In the genomic region with DNA sequence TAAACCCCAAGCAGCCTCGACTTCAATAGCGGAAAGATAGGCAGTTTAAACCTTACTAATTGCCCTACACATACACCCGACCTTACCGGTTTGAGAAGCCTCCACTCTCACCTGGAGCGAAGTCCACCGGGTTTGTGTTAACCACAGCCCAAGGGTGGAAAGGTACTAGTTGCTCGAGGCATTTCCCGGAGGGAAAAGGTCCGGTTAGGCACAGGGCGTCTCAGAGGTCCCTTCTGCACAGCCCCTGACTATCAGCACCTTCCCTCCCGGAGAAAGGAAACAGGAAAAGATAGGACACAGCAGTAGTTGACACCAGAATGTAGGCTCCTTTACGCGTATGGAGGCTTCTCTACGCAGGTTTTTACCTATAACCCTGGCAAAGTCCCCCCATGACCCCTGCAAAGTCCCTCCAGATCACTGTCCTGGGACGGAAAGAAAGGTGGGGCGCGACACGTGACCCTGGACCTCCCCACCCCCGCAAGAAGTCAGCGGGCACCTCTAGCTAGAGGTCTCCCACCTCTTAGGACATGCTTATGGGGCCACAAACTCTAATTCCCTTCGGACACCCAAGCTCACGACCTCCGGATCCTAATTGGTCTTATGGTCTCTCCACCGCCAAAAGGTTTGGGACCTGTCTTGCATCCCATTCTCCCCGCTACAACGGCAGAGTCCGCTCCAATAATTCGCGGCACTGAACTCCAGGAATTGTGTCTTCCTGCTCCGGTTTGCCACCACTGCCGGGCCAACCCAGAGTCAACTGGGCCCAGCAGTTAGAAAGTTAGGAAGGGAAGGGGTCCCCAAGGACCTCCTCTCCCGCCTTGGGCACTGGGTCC, we compare ENCODE assay signal across 8 mouse cellular contexts. TPM values are rescaled to one million over a fixed set of nuclear protein-coding genes. Genes with fewer than 3 reads are reported as not detected.
DNase-seq lines count a peak whose midpoint lies in the region; ATAC-seq and TF ChIP-seq lines count a peak whose summit lies in the region.

No protein-coding gene starts in this region.

- peak overlapping the region; percentile 84 for H3K9ac ChIP-seq in embryonic facial prominence, embryonic 14.5 days (ENCODE audit: low read depth, low read length)
- peak overlapping the region; percentile 79 for H3K9ac ChIP-seq in hindbrain, postnatal 0 days (replicated peaks; ENCODE audit: low read length)
- peak overlapping the region; percentile 53 for H3K9ac ChIP-seq in liver, embryonic 15.5 days

- H3K27ac ChIP-seq in embryonic facial prominence, embryonic 14.5 days (replicated peaks; ENCODE audit: low read depth, low read length), result no peak overlapping the region
- peak overlapping the region; percentile 84; the same call in 1 of the 2 replicates for H3K27ac ChIP-seq in hindbrain, postnatal 0 days
- peak overlapping the region; percentile 66; the same call in 1 of the 2 replicates for H3K27ac ChIP-seq in liver, embryonic 15.5 days (replicated peaks)

- H3K4me3 ChIP-seq in embryonic facial prominence, embryonic 14.5 days (ENCODE audit: low read depth, low read length), result peak overlapping the region; percentile 77
- H3K4me3 ChIP-seq in hindbrain, postnatal 0 days (ENCODE audit: low read length), result peak overlapping the region; percentile 79
- H3K4me3 ChIP-seq in liver, embryonic 15.5 days (replicated peaks), result peak overlapping the region; percentile 64

- H3K4me1 ChIP-seq in embryonic facial prominence, embryonic 14.5 days (ENCODE audit: control insufficient read depth, insufficient read depth, low read length), result peaks cover 9% of the 10 kb centered on the region
- H3K4me1 ChIP-seq in hindbrain, postnatal 0 days (ENCODE audit: insufficient read depth, low read length), result 0 out of 2 replicates have a peak, but pooled peaks cover 5% of the 10 kb centered on the region
- peaks cover 38% of the 10 kb centered on the region for H3K4me1 ChIP-seq in liver, embryonic 15.5 days (replicated peaks)

- H3K36me3 ChIP-seq in embryonic facial prominence, embryonic 14.5 days (ENCODE audit: control insufficient read depth, insufficient read depth, low read length), result no peaks in the 10 kb centered on the region
- H3K36me3 ChIP-seq in hindbrain, postnatal 0 days (ENCODE audit: insufficient read depth, low read length), result no peaks in the 10 kb centered on the region
- no peaks in the 10 kb centered on the region for H3K36me3 ChIP-seq in liver, embryonic 15.5 days (replicated peaks)

- H3K4me2 ChIP-seq in embryonic facial prominence, embryonic 14.5 days (ENCODE audit: low read depth, low read length), result peak overlapping the region; percentile 98
- H3K4me2 ChIP-seq in hindbrain, postnatal 0 days (ENCODE audit: low read depth, low read length), result peak overlapping the region; percentile 100
- peak overlapping the region; percentile 97 for H3K4me2 ChIP-seq in liver, embryonic 15.5 days

- no peak for TF ChIP-seq CTCF in hindbrain, postnatal 0 days (IDR thresholded peaks at IDR 0.05; ENCODE audit: low read depth)

- no peaks in the 10 kb centered on the region for H3K9me3 ChIP-seq in embryonic facial prominence, embryonic 14.5 days (ENCODE audit: control insufficient read depth, low read length)
- no peaks in the 10 kb centered on the region for H3K9me3 ChIP-seq in hindbrain, postnatal 0 days (ENCODE audit: low read length)
- no peaks in the 10 kb centered on the region for H3K9me3 ChIP-seq in liver, embryonic 15.5 days (replicated peaks)

- 2% methylated on average over 32 of the region's 32 CpGs for WGBS in embryonic facial prominence, embryonic 14.5 days
- WGBS in hindbrain, postnatal 0 days, result 2% methylated on average over 32 of the region's 32 CpGs
- WGBS in liver, embryonic 15.5 days (ENCODE audit: insufficient replicate concordance), result under 1% methylated on average over 32 of the region's 32 CpGs

- no peaks in the 10 kb centered on the region for H3K27me3 ChIP-seq in embryonic facial prominence, embryonic 14.5 days (replicated peaks; ENCODE audit: control insufficient read depth, insufficient read depth, low read length)
- H3K27me3 ChIP-seq in hindbrain, postnatal 0 days (ENCODE audit: insufficient read depth, low read length), result no peaks in the 10 kb centered on the region
- peaks cover 14% of the 10 kb centered on the region for H3K27me3 ChIP-seq in liver, embryonic 15.5 days

- no peak for ATAC-seq in embryonic facial prominence, embryonic 14.5 days (ENCODE audit: low read depth)
- ATAC-seq in hindbrain, postnatal 0 days, result no peak
- ATAC-seq in liver, embryonic 15.5 days (ENCODE audit: insufficient read depth), result no peak

- peak; percentile 24 for DNase-seq in thymus, postnatal 4 days
- no peak for DNase-seq in thymus, postnatal 25 days
- DNase-seq in embryonic facial prominence, embryonic 14.5 days (ENCODE audit: low spot score), result no peak
- no peak for DNase-seq in hindbrain, postnatal 0 days (ENCODE audit: low spot score)
- DNase-seq in right cerebral cortex, adult 2 months (ENCODE audit: low spot score in 2 of 2), result no peak
- DNase-seq in frontal cortex, postnatal 14 days (ENCODE audit: low spot score in 2 of 2), result no peak
- no peak for DNase-seq in right cerebral cortex, postnatal 4 days

RNA-seq across cellular contexts. Expression of a gene that starts 1.1 kb away (rescaled TPM):
- polyA plus RNA-seq in embryonic facial prominence, embryonic 14.5 days (2014; fragmentation: Nextera tagmentation; extraction: Ambion mirVana), result 22.2 and 28.2 TPM in 2 replicates
- 38.7 and 51.5 TPM in 2 replicates for total RNA-seq in hindbrain, postnatal 0 days (2014; rRNA removed)
- 19.5 and 20.8 TPM in 2 replicates for polyA plus RNA-seq in hindbrain, postnatal 0 days (2015; fragmentation: Nextera tagmentation; extraction: Ambion mirVana)
- polyA plus RNA-seq in liver, embryonic 15.5 days (2015; fragmentation: Nextera tagmentation; extraction: Ambion mirVana), result 8.7 and 9.7 TPM in 2 replicates
